Mouse (Mus musculus) ES-Bruce4 (cell line): ENCODE data around the gene Bag5.

ENCODE experiments used
- CTCF ChIP-seq: IDR thresholded peaks from one replicate; pipeline ENCODE4 v1.8.1; 2011; ENCODE audit warnings: low read depth, low read length
- POLR2A ChIP-seq: IDR thresholded peaks from one replicate; pipeline ENCODE4 v1.8.1; 2011; ENCODE audit warnings: low read length; ENCODE audit not compliant: insufficient read depth

DNA sequence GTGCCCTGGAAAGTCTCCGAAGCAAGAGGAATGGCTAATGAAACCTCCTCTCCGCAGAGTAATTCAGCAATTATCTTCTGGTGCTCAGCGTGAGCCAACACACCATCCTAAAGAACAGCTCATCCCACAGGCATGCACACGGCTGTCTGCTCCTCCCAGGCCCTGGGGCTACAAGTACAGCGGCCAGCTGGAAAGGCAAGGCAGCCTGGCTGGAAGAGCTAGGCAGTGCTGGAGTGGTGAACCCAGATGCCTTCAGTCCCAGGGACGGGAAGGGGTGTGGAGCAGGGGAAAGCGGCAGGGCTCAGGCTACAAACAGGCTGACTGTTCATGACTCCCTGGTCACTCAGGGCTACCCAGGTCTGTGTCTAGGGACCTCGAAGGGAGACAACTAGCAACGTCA lies 8.4 kb downstream of the Bag5 start:
- no peak for TF ChIP-seq POLR2A
- no peak for TF ChIP-seq CTCF
